Mouse (Mus musculus): Measurements from ENCODE around the gene Pias1.
"Not testable (repeated sequence)": the region's sequence is repeated elsewhere in the genome, so short reads cannot be mapped to it uniquely, and the experiment has no call there.

Pias1 gene

GRCm38 (mm10) chr9:62940966-62941365 lies 46.8 kb downstream of the Pias1 start:
- DNase-seq, result no peak

- DNase-seq, result peak in 1 of 2 experiments; percentile 29
Measured at GRCm38 (mm10) chr9:62935854-62936253, 51.9 kb downstream of the Pias1 start.

GRCm38 (mm10) chr9:62934700-62935400 lies 52.9 kb downstream of the Pias1 start:
- DNase-seq, result no peak

- DNase-seq, result no peak
Measured at GRCm38 (mm10) chr9:62932575-62933339, 55.0 kb downstream of the Pias1 start.

- DNase-seq, result no peak
Measured at GRCm38 (mm10) chr9:62924886-62925610, 62.7 kb downstream of the Pias1 start.

GRCm38 (mm10) chr9:62920877-62921276 lies 66.8 kb downstream of the Pias1 start:
- no peak for DNase-seq

GRCm38 (mm10) chr9:62917059-62917458 lies 70.7 kb downstream of the Pias1 start:
- no peak for DNase-seq

- no peak for DNase-seq
Measured at GRCm38 (mm10) chr9:62913390-62914069, 74.2 kb downstream of the Pias1 start.

GRCm38 (mm10) chr9:62905039-62905438 lies 82.7 kb downstream of the Pias1 start:
- no peak for DNase-seq

- no peak for DNase-seq
Measured at GRCm38 (mm10) chr9:62903841-62904240, 83.9 kb downstream of the Pias1 start.

- DNase-seq, result no peak
Measured at GRCm38 (mm10) chr9:62901736-62902135, 86.0 kb downstream of the Pias1 start.

- no peak for DNase-seq
Measured at GRCm38 (mm10) chr9:62894486-62894885, 93.2 kb downstream of the Pias1 start.

- peak; percentile 60 to 77 for DNase-seq
Measured at GRCm38 (mm10) chr9:62881871-62882270, 105.9 kb downstream of the Pias1 start.

GRCm38 (mm10) chr9:62877825-62878224 lies 109.9 kb downstream of the Pias1 start:
- no peak for DNase-seq

- no peak for DNase-seq
Measured at GRCm38 (mm10) chr9:62876966-62877616, 110.6 kb downstream of the Pias1 start.

- DNase-seq, result no peak
Measured at GRCm38 (mm10) chr9:62870728-62871127, 117.0 kb downstream of the Pias1 start.

GRCm38 (mm10) chr9:62869236-62869635 lies 118.5 kb downstream of the Pias1 start:
- DNase-seq, result not testable (repeated sequence)

- DNase-seq, result no peak
Measured at GRCm38 (mm10) chr9:62860866-62861265, 126.9 kb downstream of the Pias1 start.

- DNase-seq, result not testable (repeated sequence)
Measured at GRCm38 (mm10) chr9:62860102-62860501, 127.6 kb downstream of the Pias1 start.

GRCm38 (mm10) chr9:62858266-62859019 lies 129.3 kb downstream of the Pias1 start:
- DNase-seq, result peak in 1 of 2 experiments; percentile 9

GRCm38 (mm10) chr9:62857719-62858261 lies 129.9 kb downstream of the Pias1 start, which contains the start of gene Calml4:
Gene Calml4, plus strand, starts transcription at chr9:62858080.
- DNase-seq, result peak; percentile 81 to 87
